Mouse (Mus musculus) neural tube, embryonic 15.5 days (tissue): ENCODE results near the gene Trp53rka. TPM values are rescaled to one million over a fixed set of nuclear protein-coding genes. Genes with fewer than 3 reads are reported as not detected.

ENCODE experiments used
- ATAC-seq: fragments of 200-750 bp; cut with Nextera tagmentation; 2 replicates; pipeline ENCODE4 v1.8.0; 2017; ENCODE audit warnings: mild to moderate bottlenecking, moderate TSS enrichment, moderate library complexity; ENCODE audit not compliant: low FRiP score
- H3K27ac ChIP-seq: fragments of 300-500 bp; sonication (generic); replicated peaks from 2 replicates; pipeline ENCODE4 v1.5.1; 2015; ENCODE audit warnings: mild to moderate bottlenecking, inconsistent platforms
- H3K27me3 ChIP-seq: fragments of 300-500 bp; sonication (generic); replicated peaks from 2 replicates; pipeline ENCODE4 v1.6.1; 2015; ENCODE audit warnings: inconsistent platforms
- H3K36me3 ChIP-seq: fragments of 300-500 bp; sonication (generic); 2 replicates; pipeline ENCODE4 v1.6.1; 2015; ENCODE audit warnings: inconsistent platforms
- H3K4me1 ChIP-seq: fragments of 300-500 bp; sonication (generic); 2 replicates; pipeline ENCODE4 v1.6.1; 2015; ENCODE audit warnings: inconsistent platforms
- H3K4me2 ChIP-seq: fragments of 300-500 bp; sonication (generic); 2 replicates; pipeline ENCODE4 v1.6.1; 2015; ENCODE audit warnings: inconsistent platforms, mild to moderate bottlenecking, moderate library complexity
- H3K4me3 ChIP-seq: fragments of 300-500 bp; sonication (generic); replicated peaks from 2 replicates; pipeline ENCODE4 v1.5.1; 2015; ENCODE audit warnings: mild to moderate bottlenecking, inconsistent platforms
- H3K9ac ChIP-seq: fragments of 300-500 bp; sonication (generic); replicated peaks from 2 replicates; pipeline ENCODE4 v1.6.1; 2015; ENCODE audit warnings: mild to moderate bottlenecking, inconsistent platforms
- H3K9me3 ChIP-seq: fragments of 300-500 bp; sonication (generic); replicated peaks from 2 replicates; pipeline ENCODE4 v1.6.1; 2016; ENCODE audit warnings: inconsistent platforms
- WGBS: fragments of 180-500 bp; shearing (Covaris S2); methylation state at CpG from one replicate; pipeline ENCODE4 v1.1.7; 2015; ENCODE audit warnings: mixed read lengths; 5-methylcytosine and 5-hydroxymethylcytosine counted together
- polyA plus RNA-seq: library from polyadenylated mRNA; unstranded; fragments of >200 nt; fragmentation: Nextera tagmentation; extraction: Ambion mirVana; gene quantifications from 2 replicates; pipeline ENCODE4 v1.2.1, GENCODE M21; 2015

The Trp53rka gene
- polyA plus RNA-seq, 1 experiment from 2014 or later: 35.5 TPM

- H3K4me1 ChIP-seq: no peaks in the 10 kb centered on the region
- no peak for ATAC-seq
- WGBS: 96% methylated on average over 3 of the region's 3 CpGs
These were observed 48.3 kb downstream of the Trp53rka start for GRCm38 (mm10) chr2:165444861-165445260.

GRCm38 (mm10) chr2:165442981-165443380, 50.1 kb downstream of the Trp53rka start:
- Histone ChIP-seq H3K4me2 (no peak overlapping the region), H3K9me3 (no peaks in the 10 kb centered on the region), H3K4me3 (no peak overlapping the region), H3K36me3 (no peaks in the 10 kb centered on the region), H3K27me3 (no peaks in the 10 kb centered on the region), H3K9ac (no peak overlapping the region), H3K27ac (no peak overlapping the region), H3K4me1 (no peaks in the 10 kb centered on the region)
- ATAC-seq: no peak
- 75% methylated on average over 10 of the region's 10 CpGs for WGBS

More at GRCm38 (mm10) chr2:165444861-165445260, 48.3 kb downstream of the Trp53rka start:
- Histone ChIP-seq H3K4me3 (no peak overlapping the region), H3K9me3 (no peaks in the 10 kb centered on the region), H3K9ac (no peak overlapping the region), H3K27ac (no peak overlapping the region), H3K4me2 (no peak overlapping the region), H3K36me3 (no peaks in the 10 kb centered on the region), H3K27me3 (no peaks in the 10 kb centered on the region)

- Histone ChIP-seq H3K9me3 (no peaks in the 10 kb centered on the region), H3K9ac (no peak overlapping the region), H3K4me3 (no peak overlapping the region), H3K27ac (no peak overlapping the region), H3K36me3 (no peaks in the 10 kb centered on the region), H3K27me3 (no peaks in the 10 kb centered on the region), H3K4me2 (no peak overlapping the region), H3K4me1 (no peaks in the 10 kb centered on the region)
- 51% methylated on average over 4 of the region's 4 CpGs for WGBS
- no peak for ATAC-seq
These were observed 51.5 kb downstream of the Trp53rka start for GRCm38 (mm10) chr2:165441613-165442012.

Other genes starting within 250 kb of the Trp53rka start
- gene Slc35c2, start 205.5 kb downstream of the Trp53rka start, polyA plus RNA-seq: 65.6 and 68.3 TPM in 2 replicates
- 85.1 and 89.1 TPM in 2 replicates for gene Elmo2, start 166.8 kb downstream of the Trp53rka start, polyA plus RNA-seq
- gene Zfp663, start 124.6 kb downstream of the Trp53rka start, polyA plus RNA-seq: 3.8 and 4.7 TPM in 2 replicates
- 7.2 and 7.4 TPM in 2 replicates for gene Zfp334, start 105.1 kb downstream of the Trp53rka start, polyA plus RNA-seq
- 0.05 TPM in 1 of 2 replicates, not detected in the other for gene Ocstamp, start 92.9 kb downstream of the Trp53rka start, polyA plus RNA-seq
- gene Slc13a3, start 20.1 kb downstream of the Trp53rka start, polyA plus RNA-seq: 2.8 and 3.5 TPM in 2 replicates
- 2.3 and 2.6 TPM in 2 replicates for gene Slc2a10, start 10.5 kb upstream of the Trp53rka start, polyA plus RNA-seq
- gene Eya2, start 101.7 kb upstream of the Trp53rka start, polyA plus RNA-seq: 5.2 and 11.3 TPM in 2 replicates